Mouse (Mus musculus): Measurements from ENCODE around the gene Magi2. TPM values are rescaled to one million over a fixed set of nuclear protein-coding genes. Genes with fewer than 3 reads are reported as not detected.

Magi2 gene
- polyA plus RNA-seq, 1 experiment from 2014 or later: 15.2 TPM

DNA sequence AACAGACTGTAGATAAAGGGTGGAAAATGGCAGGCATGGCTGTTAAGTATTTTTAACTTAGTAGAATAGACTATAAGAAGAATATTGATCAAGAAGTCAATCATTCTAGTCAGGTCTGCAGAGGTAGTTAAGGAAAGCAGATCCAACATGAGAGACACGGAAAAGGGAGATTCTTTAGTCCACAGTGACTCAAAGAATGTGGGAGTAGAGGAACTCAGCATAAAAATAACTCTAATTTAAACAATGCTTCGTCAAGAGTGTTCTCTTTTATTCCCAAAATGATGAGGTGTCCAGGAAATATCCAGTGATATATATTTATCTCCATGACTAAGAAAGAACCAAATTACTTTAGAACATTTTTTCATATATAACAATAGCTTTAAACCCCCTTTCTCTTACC, 1234.9 kb downstream of the Magi2 start:
- H3K27me3 ChIP-seq (ENCODE audit: insufficient read depth, low read length): no peaks in the 10 kb centered on the region
- no peaks in the 10 kb centered on the region for H3K4me1 ChIP-seq (ENCODE audit: insufficient read depth, low read length)
- no peaks in the 10 kb centered on the region for H3K36me3 ChIP-seq (ENCODE audit: insufficient read depth, low read length)
- WGBS: 68% methylated on average over 2 of the region's 2 CpGs
- no peak overlapping the region for H3K4me3 ChIP-seq (ENCODE audit: low read length)
- ATAC-seq (ENCODE audit: low FRiP score, low TSS enrichment): no peak
- no peak overlapping the region for H3K9ac ChIP-seq (replicated peaks; ENCODE audit: low read length)
- no peak overlapping the region for H3K4me2 ChIP-seq (replicated peaks; ENCODE audit: low read depth, low read length)
- H3K27ac ChIP-seq (ENCODE audit: low read length): no peak overlapping the region
- no peaks in the 10 kb centered on the region for H3K9me3 ChIP-seq (ENCODE audit: low read length)

DNA sequence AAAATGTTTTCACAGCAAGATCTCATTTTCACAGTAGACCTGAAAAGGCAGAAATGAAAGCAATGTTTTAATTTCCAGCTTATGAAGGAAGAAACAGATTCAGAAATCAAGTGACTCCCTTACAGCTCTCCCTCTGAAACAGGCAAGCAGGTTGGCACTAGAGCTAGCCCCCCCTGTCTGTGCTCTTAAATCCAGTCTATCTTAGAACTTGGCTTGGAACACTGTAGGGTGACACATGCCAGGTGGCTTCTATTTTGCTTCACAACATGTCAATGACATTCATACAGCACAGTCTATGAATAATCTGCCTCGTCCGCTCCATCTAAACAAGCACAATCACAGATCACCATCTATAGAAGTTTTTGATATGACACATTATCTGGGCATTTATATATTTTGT, 1235.5 kb downstream of the Magi2 start:
- H3K4me1 ChIP-seq (ENCODE audit: insufficient read depth, low read length): no peaks in the 10 kb centered on the region
- no peak overlapping the region for H3K27ac ChIP-seq (ENCODE audit: low read length)
- no peak overlapping the region for H3K9ac ChIP-seq (replicated peaks; ENCODE audit: low read length)
- H3K4me2 ChIP-seq (replicated peaks; ENCODE audit: low read depth, low read length): no peak overlapping the region
- no peak for ATAC-seq (ENCODE audit: low FRiP score, low TSS enrichment)
- WGBS: 86% methylated on average over 2 of the region's 2 CpGs
- no peaks in the 10 kb centered on the region for H3K9me3 ChIP-seq (ENCODE audit: low read length)
- H3K36me3 ChIP-seq (ENCODE audit: insufficient read depth, low read length): no peaks in the 10 kb centered on the region
- no peaks in the 10 kb centered on the region for H3K27me3 ChIP-seq (ENCODE audit: insufficient read depth, low read length)
- no peak overlapping the region for H3K4me3 ChIP-seq (ENCODE audit: low read length)

DNA sequence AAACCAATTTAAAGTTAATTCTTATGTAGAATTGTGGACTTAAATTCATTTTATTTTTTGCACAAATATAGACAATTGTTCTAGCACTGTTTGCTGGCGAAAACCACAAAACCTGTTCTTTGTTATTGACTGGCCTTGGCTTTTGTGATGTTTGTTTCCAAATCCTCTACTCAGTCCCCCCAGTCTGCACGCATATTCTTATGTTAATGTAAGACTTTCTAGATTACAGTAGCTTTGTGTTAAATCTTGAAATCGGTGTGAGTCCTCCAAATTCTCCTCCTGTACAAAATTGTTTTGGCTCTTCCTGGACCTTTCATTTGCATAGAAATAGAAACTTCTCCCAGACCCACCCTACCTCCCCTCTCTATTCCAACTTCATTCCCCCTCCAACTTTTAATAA, 1242.9 kb downstream of the Magi2 start:
- H3K4me3 ChIP-seq (ENCODE audit: low read length): no peak overlapping the region
- H3K4me2 ChIP-seq (replicated peaks; ENCODE audit: low read depth, low read length): no peak overlapping the region
- no peaks in the 10 kb centered on the region for H3K27me3 ChIP-seq (ENCODE audit: insufficient read depth, low read length)
- no peaks in the 10 kb centered on the region; the same call in 1 of the 2 replicates for H3K9me3 ChIP-seq (ENCODE audit: low read length)
- ATAC-seq (ENCODE audit: low FRiP score, low TSS enrichment): no peak
- no peaks in the 10 kb centered on the region for H3K36me3 ChIP-seq (ENCODE audit: insufficient read depth, low read length)
- no peak overlapping the region for H3K9ac ChIP-seq (replicated peaks; ENCODE audit: low read length)
- no peaks in the 10 kb centered on the region for H3K4me1 ChIP-seq (ENCODE audit: insufficient read depth, low read length)
- H3K27ac ChIP-seq (ENCODE audit: low read length): no peak overlapping the region
- 80% methylated on average over 3 of the region's 3 CpGs for WGBS

DNA sequence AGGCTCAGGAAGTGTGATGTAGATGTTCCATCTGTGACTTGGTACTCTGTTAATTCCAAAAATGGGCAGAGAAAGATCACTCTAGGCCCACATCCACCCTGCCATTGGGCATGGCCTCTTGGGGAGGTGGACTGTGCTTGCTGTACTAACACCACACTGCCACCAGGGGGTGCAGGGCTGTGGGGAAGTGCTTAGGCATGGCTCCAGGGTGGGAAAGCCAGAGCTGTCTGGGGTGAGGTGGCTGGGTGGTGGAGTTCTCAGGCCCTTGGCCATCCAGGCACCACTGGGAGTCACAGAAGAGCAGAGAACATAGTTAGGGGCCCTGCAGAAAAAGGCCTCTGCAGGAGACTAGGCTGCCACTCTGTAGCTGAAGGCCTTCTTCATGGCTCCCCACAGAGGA, 1243.6 kb downstream of the Magi2 start:
- no peak overlapping the region for H3K4me2 ChIP-seq (replicated peaks; ENCODE audit: low read depth, low read length)
- H3K36me3 ChIP-seq (ENCODE audit: insufficient read depth, low read length): no peaks in the 10 kb centered on the region
- no peaks in the 10 kb centered on the region for H3K4me1 ChIP-seq (ENCODE audit: insufficient read depth, low read length)
- H3K4me3 ChIP-seq (ENCODE audit: low read length): no peak overlapping the region
- H3K9ac ChIP-seq (replicated peaks; ENCODE audit: low read length): no peak overlapping the region
- H3K9me3 ChIP-seq (ENCODE audit: low read length): no peaks in the 10 kb centered on the region; the same call in 1 of the 2 replicates
- no peak overlapping the region for H3K27ac ChIP-seq (ENCODE audit: low read length)
- no peaks in the 10 kb centered on the region for H3K27me3 ChIP-seq (ENCODE audit: insufficient read depth, low read length)
- ATAC-seq (ENCODE audit: low FRiP score, low TSS enrichment): peak; percentile 61; the same call in 1 of the 2 replicates

DNA sequence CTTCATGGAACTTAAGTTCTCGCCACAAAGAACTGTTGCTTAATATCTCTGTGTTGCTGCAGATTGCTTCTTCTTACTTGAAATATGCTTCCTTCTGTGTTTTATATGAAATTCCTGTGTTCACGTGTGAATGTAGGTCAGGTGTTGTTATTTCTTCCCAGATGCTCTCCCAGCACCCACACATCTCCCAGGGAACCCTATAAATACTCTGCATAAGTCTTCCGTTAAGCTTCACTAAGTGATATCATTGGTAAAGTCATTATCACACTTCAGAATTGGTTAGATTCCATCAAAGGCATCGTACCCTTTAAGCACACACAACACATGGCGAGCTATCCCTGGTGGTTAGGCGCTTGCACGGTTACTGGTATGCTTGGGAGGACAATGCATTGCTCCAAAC, 1257.7 kb downstream of the Magi2 start:
- 91% methylated on average over 7 of the region's 7 CpGs for WGBS
- H3K36me3 ChIP-seq (ENCODE audit: insufficient read depth, low read length): no peaks in the 10 kb centered on the region
- H3K27ac ChIP-seq (ENCODE audit: low read length): no peak overlapping the region
- no peak overlapping the region for H3K4me2 ChIP-seq (replicated peaks; ENCODE audit: low read depth, low read length)
- no peaks in the 10 kb centered on the region for H3K27me3 ChIP-seq (ENCODE audit: insufficient read depth, low read length)
- no peak overlapping the region for H3K4me3 ChIP-seq (ENCODE audit: low read length)
- no peaks in the 10 kb centered on the region for H3K4me1 ChIP-seq (ENCODE audit: insufficient read depth, low read length)
- ATAC-seq (ENCODE audit: low FRiP score, low TSS enrichment): no peak
- H3K9ac ChIP-seq (replicated peaks; ENCODE audit: low read length): no peak overlapping the region
- no peaks in the 10 kb centered on the region for H3K9me3 ChIP-seq (ENCODE audit: low read length)

DNA sequence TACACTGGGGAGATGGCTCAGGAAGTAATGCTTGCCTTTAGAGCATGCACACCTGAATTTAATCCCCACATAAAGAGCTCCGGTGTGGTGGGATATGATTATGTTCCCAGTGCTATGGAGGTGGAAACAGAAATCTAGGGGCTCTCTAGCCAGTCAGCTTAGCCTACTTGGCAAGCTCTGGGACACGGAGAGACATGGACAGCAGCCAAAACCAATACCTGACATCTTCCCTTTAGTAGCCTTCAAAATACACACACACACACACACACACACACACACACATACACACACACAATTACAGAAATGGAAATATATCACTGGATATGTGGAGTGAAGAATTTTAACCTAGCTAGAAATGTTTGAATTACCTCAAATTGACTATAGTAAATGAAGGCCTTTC, 1265.1 kb downstream of the Magi2 start:
- Histone ChIP-seq H3K27ac (ENCODE audit: low read length) (no peak overlapping the region), H3K4me2 (replicated peaks; ENCODE audit: low read depth, low read length) (no peak overlapping the region), H3K36me3 (ENCODE audit: insufficient read depth, low read length) (no peaks in the 10 kb centered on the region), H3K9me3 (ENCODE audit: low read length) (no peaks in the 10 kb centered on the region), H3K27me3 (ENCODE audit: insufficient read depth, low read length) (no peaks in the 10 kb centered on the region), H3K4me1 (ENCODE audit: insufficient read depth, low read length) (no peaks in the 10 kb centered on the region), H3K9ac (replicated peaks; ENCODE audit: low read length) (no peak overlapping the region), H3K4me3 (ENCODE audit: low read length) (no peak overlapping the region)
- 76% methylated on average over 2 of the region's 2 CpGs for WGBS
- ATAC-seq (ENCODE audit: low FRiP score, low TSS enrichment): no peak

DNA sequence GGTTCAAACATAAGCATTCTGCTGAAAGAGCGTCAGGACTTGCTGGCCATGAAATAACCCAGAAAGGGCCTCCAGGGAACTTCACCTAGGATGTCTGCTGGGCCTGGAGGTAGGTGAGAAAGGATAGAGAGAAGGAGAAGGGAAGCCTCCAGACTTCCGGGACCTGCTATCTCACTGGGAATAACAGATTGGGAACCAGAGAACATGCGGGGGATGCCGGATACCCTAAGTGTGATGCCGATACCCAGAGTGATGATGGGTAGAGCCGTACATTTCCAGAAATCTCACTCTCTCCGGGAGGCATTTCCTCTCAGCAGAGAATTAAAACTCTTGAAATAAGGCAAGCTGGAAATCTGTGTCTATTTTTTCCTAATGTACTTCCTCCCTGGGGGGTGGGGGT, 1265.8 kb downstream of the Magi2 start:
- no peak overlapping the region for H3K4me2 ChIP-seq (replicated peaks; ENCODE audit: low read depth, low read length)
- no peaks in the 10 kb centered on the region for H3K9me3 ChIP-seq (ENCODE audit: low read length)
- ATAC-seq (ENCODE audit: low FRiP score, low TSS enrichment): no peak
- no peak overlapping the region for H3K27ac ChIP-seq (ENCODE audit: low read length)
- no peaks in the 10 kb centered on the region for H3K4me1 ChIP-seq (ENCODE audit: insufficient read depth, low read length)
- H3K9ac ChIP-seq (replicated peaks; ENCODE audit: low read length): no peak overlapping the region
- no peak overlapping the region for H3K4me3 ChIP-seq (ENCODE audit: low read length)
- no peaks in the 10 kb centered on the region for H3K27me3 ChIP-seq (ENCODE audit: insufficient read depth, low read length)
- no peaks in the 10 kb centered on the region for H3K36me3 ChIP-seq (ENCODE audit: insufficient read depth, low read length)
- WGBS: 90% methylated on average over 7 of the region's 7 CpGs

DNA sequence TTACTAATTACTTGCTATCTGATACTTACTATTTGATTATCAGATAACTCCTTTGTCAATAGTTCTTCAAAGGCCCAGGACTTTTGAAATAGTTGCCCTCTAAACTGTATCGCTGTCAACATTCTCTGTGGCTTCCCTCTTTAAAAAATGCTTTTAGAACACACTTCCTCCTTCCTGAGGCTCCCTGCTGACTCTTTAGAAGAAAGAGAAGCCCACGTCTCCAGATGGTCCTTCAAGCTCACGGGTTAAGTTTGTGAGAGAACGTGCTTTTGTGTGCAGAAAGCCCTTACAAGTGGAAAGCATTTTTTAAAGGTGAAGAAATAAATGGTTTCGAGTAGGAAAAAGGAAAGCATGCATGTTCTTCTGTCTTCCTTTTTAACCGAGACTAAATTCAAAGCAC, 1267.2 kb downstream of the Magi2 start:
- Histone ChIP-seq H3K4me1 (ENCODE audit: insufficient read depth, low read length) (no peaks in the 10 kb centered on the region), H3K9ac (replicated peaks; ENCODE audit: low read length) (no peak overlapping the region), H3K27me3 (ENCODE audit: insufficient read depth, low read length) (no peaks in the 10 kb centered on the region), H3K4me2 (replicated peaks; ENCODE audit: low read depth, low read length) (no peak overlapping the region), H3K27ac (ENCODE audit: low read length) (no peak overlapping the region), H3K9me3 (ENCODE audit: low read length) (no peaks in the 10 kb centered on the region), H3K4me3 (ENCODE audit: low read length) (no peak overlapping the region), H3K36me3 (ENCODE audit: insufficient read depth, low read length) (no peaks in the 10 kb centered on the region)
- WGBS: 74% methylated on average over 6 of the region's 6 CpGs
- no peak for ATAC-seq (ENCODE audit: low FRiP score, low TSS enrichment)

DNA sequence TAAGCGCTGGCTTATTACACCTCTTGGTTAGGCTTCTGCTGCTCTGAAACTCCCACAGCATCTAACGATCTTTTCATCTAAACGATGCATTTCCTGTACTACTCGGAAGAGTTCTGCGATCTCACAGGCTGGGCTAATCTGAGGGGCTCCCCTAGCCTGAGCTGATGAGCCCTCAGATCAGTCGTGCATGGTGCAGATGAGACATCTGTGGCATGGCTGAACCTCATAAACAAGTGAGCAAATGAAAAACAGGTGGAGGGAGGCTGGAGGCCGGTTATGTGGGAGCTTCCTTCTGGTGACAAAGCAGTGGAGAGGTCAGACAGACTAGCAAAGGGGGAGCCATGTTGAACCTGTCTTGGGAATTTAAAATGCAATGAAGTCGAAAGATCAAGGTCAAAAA, 1270.1 kb downstream of the Magi2 start:
- Histone ChIP-seq H3K27me3 (ENCODE audit: insufficient read depth, low read length) (no peaks in the 10 kb centered on the region), H3K36me3 (ENCODE audit: insufficient read depth, low read length) (no peaks in the 10 kb centered on the region)

DNA sequence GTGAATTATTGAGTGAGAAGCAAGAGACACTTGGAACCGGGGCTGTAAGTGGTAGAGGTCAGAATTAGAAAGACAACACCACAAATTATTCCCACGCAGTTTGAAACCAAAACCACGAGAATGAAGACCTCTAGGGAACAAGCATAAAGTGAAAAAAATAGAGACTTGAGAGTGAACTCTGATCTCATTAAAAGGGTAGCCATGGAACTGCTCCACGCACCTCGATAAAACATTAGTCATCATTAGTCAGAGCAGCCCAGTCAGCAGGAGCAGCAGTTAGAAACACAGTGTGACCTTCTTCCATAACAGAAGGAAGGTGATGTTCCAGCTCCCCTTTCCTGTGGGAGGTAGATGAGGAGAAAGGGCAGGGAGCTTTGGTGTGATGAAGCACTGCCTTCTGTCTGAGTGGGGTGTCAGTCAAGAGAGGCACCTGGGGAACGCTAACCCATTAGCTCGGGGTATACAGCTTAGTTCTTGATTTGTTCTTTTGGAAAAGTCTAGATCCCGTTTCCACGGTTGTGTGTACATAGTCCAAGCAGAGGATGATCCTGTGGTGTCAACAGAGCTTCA, 1272.3 kb downstream of the Magi2 start:
- Histone ChIP-seq H3K36me3 (ENCODE audit: insufficient read depth, low read length) (no peaks in the 10 kb centered on the region), H3K9me3 (ENCODE audit: low read length) (no peaks in the 10 kb centered on the region), H3K4me2 (replicated peaks; ENCODE audit: low read depth, low read length) (no peak overlapping the region), H3K27me3 (ENCODE audit: insufficient read depth, low read length) (no peaks in the 10 kb centered on the region), H3K9ac (replicated peaks; ENCODE audit: low read length) (no peak overlapping the region), H3K4me1 (ENCODE audit: insufficient read depth, low read length) (no peaks in the 10 kb centered on the region), H3K27ac (ENCODE audit: low read length) (no peak overlapping the region), H3K4me3 (ENCODE audit: low read length) (no peak overlapping the region)
- 38% methylated on average over 9 of the region's 9 CpGs for WGBS
- peak; percentile 57; the same call in 1 of the 2 replicates for ATAC-seq (ENCODE audit: low FRiP score, low TSS enrichment)

More for the DNA sequence above, 1270.1 kb downstream of the Magi2 start:
- Histone ChIP-seq H3K4me2 (replicated peaks; ENCODE audit: low read depth, low read length) (no peak overlapping the region), H3K27ac (ENCODE audit: low read length) (no peak overlapping the region), H3K9me3 (ENCODE audit: low read length) (no peaks in the 10 kb centered on the region), H3K4me3 (ENCODE audit: low read length) (no peak overlapping the region), H3K4me1 (ENCODE audit: insufficient read depth, low read length) (no peaks in the 10 kb centered on the region), H3K9ac (replicated peaks; ENCODE audit: low read length) (no peak overlapping the region)
- 21% methylated on average over 8 of the region's 8 CpGs for WGBS
- ATAC-seq (ENCODE audit: low FRiP score, low TSS enrichment): no peak

Measured in kidney, embryonic 16.5 days (tissue).